In genomic region chr14:62453276-62453675, GRCm38 (mm10) we compare ENCODE assay signal across 27 mouse cellular contexts. TPM values are rescaled to one million over a fixed set of nuclear protein-coding genes. Genes with fewer than 3 reads are reported as not detected.
DNase-seq lines count a peak whose midpoint lies in the region.
"Had no signal": no experiment of that assay in that cellular context is flagged by ENCODE, and none has a peak within 500 bp of the region (broad histone marks: within the 10 kb centered on the region; RNA-seq: fewer than 3 reads in every experiment).

No protein-coding gene starts in this region.

- no peak overlapping the region for H3K4me3 ChIP-seq in heart, embryonic 10.5 days
- H3K4me3 ChIP-seq: embryonic facial prominence, embryonic 15.5 days; erythroblast, embryonic 14.5 days; forebrain, embryonic 12.5 days; heart, adult 2 months; heart, embryonic 12.5 days; hindbrain, embryonic 13.5 days had no signal

- 0 out of 2 replicates have a peak, but pooled peaks cover 2% of the 10 kb centered on the region for H3K27me3 ChIP-seq in heart, embryonic 10.5 days (ENCODE audit: insufficient read depth, poor library complexity, severe bottlenecking)
- H3K27me3 ChIP-seq: embryonic facial prominence, embryonic 15.5 days; forebrain, embryonic 12.5 days; hindbrain, embryonic 13.5 days had no signal

- H3K36me3 ChIP-seq in heart, embryonic 10.5 days = no peaks in the 10 kb centered on the region
- H3K36me3 ChIP-seq: embryonic facial prominence, embryonic 15.5 days; forebrain, embryonic 12.5 days; G1E; heart, embryonic 12.5 days; hindbrain, embryonic 13.5 days had no signal

- DNase-seq in adrenal gland, adult (ENCODE audit: inconsistent age in 2 of 2, low spot score in 1 of 2) = peak; percentile 48 to 74
- DNase-seq in adrenal gland, postnatal 4 days (ENCODE audit: low spot score in 2 of 2) = no peak
- no peak for DNase-seq in heart, embryonic 10.5 days (ENCODE audit: low spot score)
- no peak for DNase-seq in heart, postnatal 10 days
- peak; percentile 33 for DNase-seq in adrenal gland, postnatal 25 days
- DNase-seq in right cerebral cortex, postnatal 10 days (ENCODE audit: low spot score in 2 of 2) = no peak
- no peak for DNase-seq in lung, postnatal 36 days
- DNase-seq: B cell, adult 2 months; cerebellum, adult 11 months; cerebellum, adult 8-10 months; cerebellum, postnatal 14 days; embryo, embryonic 11 days; heart, adult 2 months; heart, postnatal 4 days; kidney, adult 11 months had no signal

- 66% methylated on average over 11 of the region's 11 CpGs for WGBS in heart, embryonic 10.5 days

- intact Hi-C loops in heart, postnatal 10 days (cut with DNase I) = loop anchor here (10.0 kb wide), 1 partner anchor 408 kb away; no protein-coding TSS in a partner anchor

- H3K9me3 ChIP-seq in heart, embryonic 10.5 days = no peaks in the 10 kb centered on the region
- H3K9me3 ChIP-seq: embryonic facial prominence, embryonic 15.5 days; forebrain, embryonic 12.5 days; G1E; heart, embryonic 12.5 days; hindbrain, embryonic 13.5 days had no signal

- 0 out of 2 replicates have a peak overlapping the region, but pooled peaks have one; percentile 16 for H3K27ac ChIP-seq in heart, embryonic 10.5 days
- H3K27ac ChIP-seq: embryonic facial prominence, embryonic 15.5 days; heart, adult 2 months; hindbrain, embryonic 13.5 days; hindbrain, postnatal 0 days had no signal

- peaks cover 15% of the 10 kb centered on the region; the same call in 1 of the 2 replicates for H3K4me1 ChIP-seq in heart, embryonic 10.5 days

RNA-seq across cellular contexts. Expression of gene Gucy1b2, which starts 2.8 kb away (rescaled TPM):
- 1 to 10 TPM; 1.2 to 1.4 TPM for total RNA-seq in adrenal gland, postnatal 4 days (2021)
- 0.05 and 0.15 TPM in 2 replicates for polyA plus RNA-seq in heart, embryonic 10.5 days (2016; fragmentation: Nextera tagmentation; extraction: Ambion mirVana)
- total RNA-seq in heart, postnatal 10 days (2021) = not detected
- total RNA-seq in adrenal gland, postnatal 25 days (2021) = 0.90 and 1.3 TPM in 2 replicates
- total RNA-seq: common myeloid progenitor, adult 5-6 weeks; G1E; gastrocnemius, adult 8-10 months had no signal
- polyA plus RNA-seq: CD4-positive, CD25-positive, alpha-beta regulatory T cell, adult 4 months; embryonic facial prominence, embryonic 11.5 days; erythroblast, embryonic 14.5 days; G1E; intestine, embryonic 14.5 days had no signal

Comparison
In these comparisons a context has a peak if more than half of its experiments do, and no peak if none do; other contexts are left out.
1. DNase-seq: peak in adrenal gland, adult (2 of 2) and adrenal gland, postnatal 25 days (single experiment); none in adrenal gland, postnatal 4 days (0 of 2), heart, embryonic 10.5 days (single experiment), heart, postnatal 10 days (0 of 2), right cerebral cortex, postnatal 10 days (0 of 2) and lung, postnatal 36 days (single experiment).